Comparison of ENCODE assay signal across 9 mouse cellular contexts in the genomic region with DNA sequence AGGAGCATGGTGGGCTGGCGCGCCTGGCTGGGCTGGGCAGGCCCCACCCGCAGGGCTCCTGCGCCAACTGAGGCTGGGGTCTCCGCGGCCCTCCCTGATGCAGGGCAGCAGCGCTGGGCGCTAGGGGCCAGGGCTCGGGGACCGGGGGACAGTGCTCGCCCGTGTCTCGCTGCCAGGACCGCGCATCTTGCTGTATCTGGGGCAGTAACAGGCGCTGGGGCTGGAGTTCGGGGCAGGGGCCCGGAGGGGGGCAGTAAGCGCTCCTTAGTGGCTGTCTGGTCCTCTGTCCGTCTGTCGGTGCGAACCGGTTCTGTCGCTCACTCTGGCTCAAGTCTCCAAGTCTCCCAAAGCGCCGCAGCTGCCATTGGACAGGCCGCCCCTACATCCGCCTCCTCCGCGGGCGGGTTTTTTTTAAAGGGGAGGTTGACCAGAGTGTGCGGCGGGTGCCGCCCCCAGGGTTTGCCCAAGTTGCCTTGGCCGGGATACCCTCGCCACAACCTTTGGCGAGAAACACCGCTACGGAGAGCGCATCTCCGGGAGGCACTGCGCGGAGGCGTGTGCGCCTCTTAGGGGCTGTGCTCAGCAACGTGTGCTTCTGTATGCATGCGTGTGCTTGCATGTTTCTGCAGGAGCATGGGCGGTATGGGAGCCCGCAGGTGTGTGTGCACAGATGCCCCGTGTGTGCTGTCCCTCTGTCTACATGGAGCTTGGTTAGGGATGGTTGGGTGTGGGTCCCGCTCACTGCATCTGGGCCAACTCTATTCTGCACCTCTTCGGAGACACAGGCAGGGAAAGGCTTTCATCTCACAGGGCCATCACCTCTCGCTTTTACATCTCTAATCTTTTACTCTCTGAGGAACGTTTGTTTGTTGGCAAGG. TPM values are rescaled to one million over a fixed set of nuclear protein-coding genes. Genes with fewer than 3 reads are reported as not detected.
DNase-seq lines count a peak whose midpoint lies in the region; ATAC-seq and TF ChIP-seq lines count a peak whose summit lies in the region.
"Had no signal": no experiment of that assay in that cellular context is flagged by ENCODE, and none has a peak within 500 bp of the region (broad histone marks: within the 10 kb centered on the region; RNA-seq: fewer than 3 reads in every experiment).

No protein-coding gene starts in this region.

- no peak for ATAC-seq in heart, postnatal 0 days (ENCODE audit: insufficient read depth, low read depth)
- ATAC-seq in forebrain, embryonic 13.5 days = peak; percentile 25; the same call in 1 of the 2 replicates
- ATAC-seq in midbrain, embryonic 13.5 days = no peak
- no peak for ATAC-seq in activated CD4-positive, CD25-positive, alpha-beta regulatory T cell, adult 4 months

- no peak for TF ChIP-seq CTCF in heart, postnatal 0 days (IDR thresholded peaks at IDR 0.05; ENCODE audit: low read depth)

- TF ChIP-seq EP300 in heart, postnatal 0 days (IDR thresholded peaks at IDR 0.05; ENCODE audit: low read depth) = no peak

- peaks cover 100% of the 10 kb centered on the region for H3K27me3 ChIP-seq in heart, postnatal 0 days (ENCODE audit: control insufficient read depth, insufficient read depth, low read length)
- H3K27me3 ChIP-seq in forebrain, embryonic 13.5 days = peaks cover 72% of the 10 kb centered on the region
- peaks cover 96% of the 10 kb centered on the region for H3K27me3 ChIP-seq in midbrain, embryonic 13.5 days

- no peaks in the 10 kb centered on the region for H3K9me3 ChIP-seq in heart, postnatal 0 days (replicated peaks; ENCODE audit: control insufficient read depth, low read length)
- no peaks in the 10 kb centered on the region for H3K9me3 ChIP-seq in ES-E14 (ENCODE audit: control insufficient read depth, insufficient read depth, low read depth, low read length)
- no peaks in the 10 kb centered on the region for H3K9me3 ChIP-seq in forebrain, embryonic 13.5 days (replicated peaks)
- H3K9me3 ChIP-seq in midbrain, embryonic 13.5 days = no peaks in the 10 kb centered on the region

- 2% methylated on average over 53 of the region's 54 CpGs for WGBS in heart, postnatal 0 days
- WGBS in forebrain, embryonic 13.5 days = 1% methylated on average over 53 of the region's 54 CpGs
- under 1% methylated on average over 54 of the region's 54 CpGs for WGBS in midbrain, embryonic 13.5 days

- no peaks in the 10 kb centered on the region for H3K36me3 ChIP-seq in heart, postnatal 0 days (replicated peaks; ENCODE audit: control insufficient read depth, insufficient read depth, low read length)
- no peaks in the 10 kb centered on the region for H3K36me3 ChIP-seq in ES-E14 (ENCODE audit: control insufficient read depth, insufficient read depth, low read length, poor library complexity, severe bottlenecking)
- no peaks in the 10 kb centered on the region for H3K36me3 ChIP-seq in forebrain, embryonic 13.5 days (ENCODE audit: poor library complexity, severe bottlenecking)
- no peaks in the 10 kb centered on the region for H3K36me3 ChIP-seq in midbrain, embryonic 13.5 days

- H3K4me3 ChIP-seq in heart, postnatal 0 days (ENCODE audit: low read depth, low read length) = peak overlapping the region; percentile 14
- peak overlapping the region; percentile 31 to 47 for H3K4me3 ChIP-seq in ES-E14 (ENCODE audit: insufficient read depth in 1 of 2, low read depth in 1 of 2, low read length in 2 of 2, poor library complexity in 1 of 2, severe bottlenecking in 1 of 2)
- H3K4me3 ChIP-seq in forebrain, embryonic 13.5 days = peak overlapping the region; percentile 74
- H3K4me3 ChIP-seq in midbrain, embryonic 13.5 days (replicated peaks) = peak overlapping the region; percentile 73

- H3K4me2 ChIP-seq in heart, postnatal 0 days (ENCODE audit: low read depth, low read length) = no peak overlapping the region
- peak overlapping the region; percentile 94 for H3K4me2 ChIP-seq in forebrain, embryonic 13.5 days
- H3K4me2 ChIP-seq in midbrain, embryonic 13.5 days (replicated peaks) = peak overlapping the region; percentile 95

- no peak overlapping the region for H3K9ac ChIP-seq in heart, postnatal 0 days (replicated peaks; ENCODE audit: low read depth, low read length)
- no peak overlapping the region for H3K9ac ChIP-seq in ES-E14 (ENCODE audit: insufficient read depth, low read depth, low read length, poor library complexity, severe bottlenecking)
- peak overlapping the region; percentile 73 for H3K9ac ChIP-seq in forebrain, embryonic 13.5 days
- peak overlapping the region; percentile 71 for H3K9ac ChIP-seq in midbrain, embryonic 13.5 days (replicated peaks)

- DNase-seq in heart, postnatal 0 days (ENCODE audit: low spot score) = no peak
- no peak for DNase-seq in heart, adult 18-20 months
- no peak for DNase-seq in ES-E14 (ENCODE audit: low read depth, low spot score)
- DNase-seq in spleen, postnatal 4 days (ENCODE audit: low spot score in 2 of 2) = no peak
- DNase-seq in T-cell, adult 2 months (ENCODE audit: low spot score) = no peak

- peaks cover 9% of the 10 kb centered on the region; the same call in 1 of the 2 replicates for H3K4me1 ChIP-seq in heart, postnatal 0 days (ENCODE audit: control insufficient read depth, insufficient read depth)
- H3K4me1 ChIP-seq in ES-E14 (ENCODE audit: control insufficient read depth in 2 of 2, insufficient read depth in 2 of 2, low read length in 2 of 2, poor library complexity in 1 of 2) = peaks cover 0 to 8% of the 10 kb centered on the region in 2 experiments; a peak in 1 of 4 replicates
- H3K4me1 ChIP-seq in forebrain, embryonic 13.5 days = peaks cover 93% of the 10 kb centered on the region
- peaks cover 86% of the 10 kb centered on the region for H3K4me1 ChIP-seq in midbrain, embryonic 13.5 days (replicated peaks)

- H3K27ac ChIP-seq in heart, postnatal 0 days (ENCODE audit: low read depth) = no peak overlapping the region
- no peak overlapping the region for H3K27ac ChIP-seq in ES-E14 (ENCODE audit: insufficient read depth, low read depth, low read length, poor library complexity, severe bottlenecking)
- peak overlapping the region; percentile 80 for H3K27ac ChIP-seq in forebrain, embryonic 13.5 days
- peak overlapping the region; percentile 69 for H3K27ac ChIP-seq in midbrain, embryonic 13.5 days

- in situ Hi-C loops in ES-E14 (cut with MboI; ENCODE audit: low sequenced_read_pairs in 2 of 2, unreplicated experiment in 2 of 2) = no loop called here

TF ChIP-seq in ES-E14, 5 proteins besides CTCF, POLR2A, EP300 and RAD21:
- no peak for TF ChIP-seq ZNF384 (IDR thresholded peaks at IDR 0.05; ENCODE audit: low read depth, low read length)
- TF ChIP-seq MAFK (IDR thresholded peaks at IDR 0.05; ENCODE audit: insufficient read depth, low read depth, low read length) = no peak
- TF ChIP-seq ZC3H11A (IDR thresholded peaks at IDR 0.05; ENCODE audit: borderline replicate concordance, low read depth, low read length) = no peak
- TF ChIP-seq HCFC1 (IDR thresholded peaks at IDR 0.05; ENCODE audit: borderline replicate concordance, insufficient read depth, low read length) = no peak
- TF ChIP-seq CHD2 (IDR thresholded peaks at IDR 0.05; ENCODE audit: low read depth, low read length) = no peak

RNA-seq across cellular contexts. Expression of gene Wnt7b, which starts 4.5 kb away (rescaled TPM):
- 0.81 and 2.6 TPM in 2 replicates for total RNA-seq in heart, postnatal 0 days (2014; rRNA removed; ENCODE audit: low replicate concordance)
- polyA plus RNA-seq in heart, postnatal 0 days (2015; fragmentation: Nextera tagmentation; extraction: Ambion mirVana) = 0.10 and 0.37 TPM in 2 replicates
- total RNA-seq in heart, adult 18-20 months (2021) = under 1 TPM; 0.10 to 0.28 TPM
- total RNA-seq in ES-E14 (2012; rRNA removed) = 11.2 and 15.5 TPM in 2 replicates
- 84.0 and 92.2 TPM in 2 replicates for polyA plus RNA-seq in forebrain, embryonic 13.5 days (2015; fragmentation: Nextera tagmentation; extraction: Ambion mirVana)
- polyA plus RNA-seq in midbrain, embryonic 13.5 days (2015; fragmentation: Nextera tagmentation; extraction: Ambion mirVana) = 55.9 and 63.4 TPM in 2 replicates
- not detected for polyA plus RNA-seq in activated CD4-positive, CD25-positive, alpha-beta regulatory T cell, adult 4 months (2017; shearing (Covaris generic))
- total RNA-seq: megakaryocyte progenitor cell, adult 5-6 weeks had no signal

Comparison
In these comparisons a context has a peak if more than half of its experiments do, and no peak if none do; other contexts are left out.
1. H3K27ac ChIP-seq: peak in forebrain, embryonic 13.5 days (single experiment) and midbrain, embryonic 13.5 days (single experiment); none in heart, postnatal 0 days (single experiment) and ES-E14 (single experiment).
2. H3K4me3 ChIP-seq: peak in every context shown above with its lines; median percentile 74 in forebrain, embryonic 13.5 days; 73 in midbrain, embryonic 13.5 days; 39 in ES-E14; 14 in heart, postnatal 0 days.
3. H3K9ac ChIP-seq: peak in forebrain, embryonic 13.5 days (single experiment) and midbrain, embryonic 13.5 days (single experiment); none in heart, postnatal 0 days (single experiment) and ES-E14 (single experiment).
4. RNA of gene Wnt7b, which starts 4.5 kb away (polyA plus RNA-seq): 84.0 to 92.2 TPM in forebrain, embryonic 13.5 days and 55.9 to 63.4 TPM in midbrain, embryonic 13.5 days; 0.10 to 0.37 TPM in heart, postnatal 0 days and not detected in activated CD4-positive, CD25-positive, alpha-beta regulatory T cell, adult 4 months; every median in the first group is over 10 times any median in the second.